Mouse (Mus musculus): Measurements from ENCODE around the gene Zfand6. TPM values are rescaled to one million over a fixed set of nuclear protein-coding genes. Genes with fewer than 3 reads are reported as not detected.

The Zfand6 gene
- polyA plus RNA-seq, 1 experiment from 2014 or later: 180 TPM

- Histone ChIP-seq H3K27me3 (ENCODE audit: control insufficient read depth, insufficient read depth, low read length) (no peaks in the 10 kb centered on the region), H3K4me2 (replicated peaks; ENCODE audit: low read depth, low read length) (no peak overlapping the region), H3K9me3 (ENCODE audit: control insufficient read depth, low read length) (no peaks in the 10 kb centered on the region), H3K4me1 (ENCODE audit: control insufficient read depth, insufficient read depth, low read length) (0 out of 2 replicates have a peak, but pooled peaks cover 3% of the 10 kb centered on the region), H3K9ac (ENCODE audit: low read depth, low read length) (no peak overlapping the region), H3K4me3 (ENCODE audit: low read length) (no peak overlapping the region), H3K36me3 (ENCODE audit: control insufficient read depth, insufficient read depth, low read length) (no peaks in the 10 kb centered on the region), H3K27ac (ENCODE audit: low read depth, low read length) (no peak overlapping the region)
- WGBS: 77% methylated on average over 5 of the region's 5 CpGs
- no peak for ATAC-seq (ENCODE audit: low FRiP score, low TSS enrichment)
Observed at GRCm38 (mm10) chr7:84667946-84668345, 21.8 kb downstream of the Zfand6 start.

GRCm38 (mm10) chr7:84652740-84653139 is 37.0 kb downstream of the Zfand6 start:
- ATAC-seq (ENCODE audit: low FRiP score, low TSS enrichment): no peak
- H3K27ac ChIP-seq (ENCODE audit: low read depth, low read length): no peak overlapping the region
- no peak overlapping the region for H3K4me3 ChIP-seq (ENCODE audit: low read length)
- 72% methylated on average over 2 of the region's 2 CpGs for WGBS
- H3K4me2 ChIP-seq (replicated peaks; ENCODE audit: low read depth, low read length): no peak overlapping the region
- H3K9ac ChIP-seq (ENCODE audit: low read depth, low read length): no peak overlapping the region
- no peaks in the 10 kb centered on the region; the same call in 1 of the 2 replicates for H3K36me3 ChIP-seq (ENCODE audit: control insufficient read depth, insufficient read depth, low read length)
- no peaks in the 10 kb centered on the region for H3K9me3 ChIP-seq (ENCODE audit: control insufficient read depth, low read length)
- H3K4me1 ChIP-seq (ENCODE audit: control insufficient read depth, insufficient read depth, low read length): 0 out of 2 replicates have a peak, but pooled peaks cover 3% of the 10 kb centered on the region
- no peaks in the 10 kb centered on the region for H3K27me3 ChIP-seq (ENCODE audit: control insufficient read depth, insufficient read depth, low read length)

- 0 out of 2 replicates have a peak, but pooled peaks cover 3% of the 10 kb centered on the region for H3K4me1 ChIP-seq (ENCODE audit: control insufficient read depth, insufficient read depth, low read length)
- ATAC-seq (ENCODE audit: low FRiP score, low TSS enrichment): no peak
- no peak overlapping the region for H3K4me2 ChIP-seq (replicated peaks; ENCODE audit: low read depth, low read length)
- no peak overlapping the region for H3K9ac ChIP-seq (ENCODE audit: low read depth, low read length)
- H3K36me3 ChIP-seq (ENCODE audit: control insufficient read depth, insufficient read depth, low read length): no peaks in the 10 kb centered on the region; the same call in 1 of the 2 replicates
- H3K27ac ChIP-seq (ENCODE audit: low read depth, low read length): no peak overlapping the region
- H3K4me3 ChIP-seq (ENCODE audit: low read length): no peak overlapping the region
- no peaks in the 10 kb centered on the region for H3K9me3 ChIP-seq (ENCODE audit: control insufficient read depth, low read length)
- no peaks in the 10 kb centered on the region for H3K27me3 ChIP-seq (ENCODE audit: control insufficient read depth, insufficient read depth, low read length)
- WGBS: 59% methylated on average over 2 of the region's 2 CpGs
Observed at GRCm38 (mm10) chr7:84651987-84652321, 37.8 kb downstream of the Zfand6 start.

GRCm38 (mm10) chr7:84651303-84651986 is 38.3 kb downstream of the Zfand6 start:
- no peak for ATAC-seq (ENCODE audit: low FRiP score, low TSS enrichment)
- Histone ChIP-seq H3K9me3 (ENCODE audit: control insufficient read depth, low read length) (no peaks in the 10 kb centered on the region), H3K27me3 (ENCODE audit: control insufficient read depth, insufficient read depth, low read length) (no peaks in the 10 kb centered on the region), H3K27ac (ENCODE audit: low read depth, low read length) (no peak overlapping the region), H3K4me1 (ENCODE audit: control insufficient read depth, insufficient read depth, low read length) (0 out of 2 replicates have a peak, but pooled peaks cover 3% of the 10 kb centered on the region), H3K36me3 (ENCODE audit: control insufficient read depth, insufficient read depth, low read length) (no peaks in the 10 kb centered on the region; the same call in 1 of the 2 replicates), H3K9ac (ENCODE audit: low read depth, low read length) (no peak overlapping the region), H3K4me2 (replicated peaks; ENCODE audit: low read depth, low read length) (no peak overlapping the region), H3K4me3 (ENCODE audit: low read length) (no peak overlapping the region)
- 90% methylated on average over 4 of the region's 4 CpGs for WGBS

GRCm38 (mm10) chr7:84649016-84649415 is 40.7 kb downstream of the Zfand6 start:
- H3K4me3 ChIP-seq (ENCODE audit: low read length): no peak overlapping the region
- no peak overlapping the region for H3K4me2 ChIP-seq (replicated peaks; ENCODE audit: low read depth, low read length)
- H3K27me3 ChIP-seq (ENCODE audit: control insufficient read depth, insufficient read depth, low read length): no peaks in the 10 kb centered on the region
- WGBS: 92% methylated on average over 2 of the region's 2 CpGs
- no peak overlapping the region for H3K9ac ChIP-seq (ENCODE audit: low read depth, low read length)
- H3K27ac ChIP-seq (ENCODE audit: low read depth, low read length): no peak overlapping the region
- H3K36me3 ChIP-seq (ENCODE audit: control insufficient read depth, insufficient read depth, low read length): no peaks in the 10 kb centered on the region; the same call in 1 of the 2 replicates
- ATAC-seq (ENCODE audit: low FRiP score, low TSS enrichment): no peak
- no peaks in the 10 kb centered on the region for H3K4me1 ChIP-seq (ENCODE audit: control insufficient read depth, insufficient read depth, low read length)
- H3K9me3 ChIP-seq (ENCODE audit: control insufficient read depth, low read length): no peaks in the 10 kb centered on the region

GRCm38 (mm10) chr7:84646256-84646655 is 43.5 kb downstream of the Zfand6 start:
- no peak overlapping the region for H3K9ac ChIP-seq (ENCODE audit: low read depth, low read length)
- H3K36me3 ChIP-seq (ENCODE audit: control insufficient read depth, insufficient read depth, low read length): no peaks in the 10 kb centered on the region; the same call in 1 of the 2 replicates
- ATAC-seq (ENCODE audit: low FRiP score, low TSS enrichment): no peak
- H3K27ac ChIP-seq (ENCODE audit: low read depth, low read length): no peak overlapping the region
- no peaks in the 10 kb centered on the region; the same call in 1 of the 2 replicates for H3K4me1 ChIP-seq (ENCODE audit: control insufficient read depth, insufficient read depth, low read length)
- H3K4me2 ChIP-seq (replicated peaks; ENCODE audit: low read depth, low read length): no peak overlapping the region
- H3K27me3 ChIP-seq (ENCODE audit: control insufficient read depth, insufficient read depth, low read length): no peaks in the 10 kb centered on the region
- 84% methylated on average over 1 of the region's 1 CpGs for WGBS
- H3K4me3 ChIP-seq (ENCODE audit: low read length): no peak overlapping the region
- H3K9me3 ChIP-seq (ENCODE audit: control insufficient read depth, low read length): no peaks in the 10 kb centered on the region

GRCm38 (mm10) chr7:84643270-84643998 is 46.3 kb downstream of the Zfand6 start:
- no peak for ATAC-seq (ENCODE audit: low FRiP score, low TSS enrichment)
- no peak overlapping the region for H3K9ac ChIP-seq (ENCODE audit: low read depth, low read length)
- no peak overlapping the region for H3K4me3 ChIP-seq (ENCODE audit: low read length)
- WGBS: 91% methylated on average over 6 of the region's 6 CpGs
- no peaks in the 10 kb centered on the region for H3K27me3 ChIP-seq (ENCODE audit: control insufficient read depth, insufficient read depth, low read length)
- no peaks in the 10 kb centered on the region; the same call in 1 of the 2 replicates for H3K4me1 ChIP-seq (ENCODE audit: control insufficient read depth, insufficient read depth, low read length)
- no peaks in the 10 kb centered on the region for H3K9me3 ChIP-seq (ENCODE audit: control insufficient read depth, low read length)
- no peak overlapping the region for H3K4me2 ChIP-seq (replicated peaks; ENCODE audit: low read depth, low read length)
- no peaks in the 10 kb centered on the region; the same call in 1 of the 2 replicates for H3K36me3 ChIP-seq (ENCODE audit: control insufficient read depth, insufficient read depth, low read length)
- no peak overlapping the region for H3K27ac ChIP-seq (ENCODE audit: low read depth, low read length)

- no peaks in the 10 kb centered on the region for H3K36me3 ChIP-seq (ENCODE audit: control insufficient read depth, insufficient read depth, low read length)
- H3K9ac ChIP-seq (ENCODE audit: low read depth, low read length): no peak overlapping the region
- H3K9me3 ChIP-seq (ENCODE audit: control insufficient read depth, low read length): no peaks in the 10 kb centered on the region
- H3K4me1 ChIP-seq (ENCODE audit: control insufficient read depth, insufficient read depth, low read length): no peaks in the 10 kb centered on the region; the same call in 1 of the 2 replicates
- 38% methylated on average over 6 of the region's 6 CpGs for WGBS
- H3K27me3 ChIP-seq (ENCODE audit: control insufficient read depth, insufficient read depth, low read length): no peaks in the 10 kb centered on the region
- peak; percentile 84; the same call in 1 of the 2 replicates for ATAC-seq (ENCODE audit: low FRiP score, low TSS enrichment)
- H3K4me3 ChIP-seq (ENCODE audit: low read length): no peak overlapping the region
- no peak overlapping the region for H3K4me2 ChIP-seq (replicated peaks; ENCODE audit: low read depth, low read length)
- no peak overlapping the region for H3K27ac ChIP-seq (ENCODE audit: low read depth, low read length)
Observed at GRCm38 (mm10) chr7:84642159-84642928, 47.4 kb downstream of the Zfand6 start.
